Mouse (Mus musculus): ENCODE data around the gene Asic2. TPM values are rescaled to one million over a fixed set of nuclear protein-coding genes. Genes with fewer than 3 reads are reported as not detected.

Gene Asic2
- polyA plus RNA-seq, 1 experiment from 2014 or later, result 3.7 TPM

GRCm38 (mm10) chr11:81584506-81584905 lies 383.8 kb downstream of the Asic2 start:
- no peak overlapping the region for H3K4me3 ChIP-seq (replicated peaks)
- H3K27me3 ChIP-seq, result no peaks in the 10 kb centered on the region
- H3K9me3 ChIP-seq (replicated peaks), result no peaks in the 10 kb centered on the region
- ATAC-seq (replicated peaks; ENCODE audit: low FRiP score), result no peak
- no peaks in the 10 kb centered on the region for H3K36me3 ChIP-seq
- 91% methylated on average over 9 of the region's 9 CpGs for WGBS
- no peak overlapping the region for H3K4me2 ChIP-seq
- no peaks in the 10 kb centered on the region for H3K4me1 ChIP-seq
- no peak overlapping the region for H3K27ac ChIP-seq
- no peak overlapping the region for H3K9ac ChIP-seq

- no peaks in the 10 kb centered on the region for H3K4me1 ChIP-seq
Observed at GRCm38 (mm10) chr11:81583195-81583594, 385.1 kb downstream of the Asic2 start.

GRCm38 (mm10) chr11:81582161-81582560 lies 386.1 kb downstream of the Asic2 start:
- H3K27me3 ChIP-seq, result no peaks in the 10 kb centered on the region
- no peaks in the 10 kb centered on the region for H3K9me3 ChIP-seq (replicated peaks)
- no peak overlapping the region for H3K27ac ChIP-seq

More at GRCm38 (mm10) chr11:81583195-81583594, 385.1 kb downstream of the Asic2 start:
- Histone ChIP-seq H3K9me3 (replicated peaks) (no peaks in the 10 kb centered on the region), H3K4me2 (no peak overlapping the region), H3K27ac (no peak overlapping the region), H3K36me3 (no peaks in the 10 kb centered on the region), H3K4me3 (replicated peaks) (no peak overlapping the region), H3K9ac (no peak overlapping the region), H3K27me3 (no peaks in the 10 kb centered on the region)
- 74% methylated on average over 7 of the region's 7 CpGs for WGBS
- no peak for ATAC-seq (replicated peaks; ENCODE audit: low FRiP score)

GRCm38 (mm10) chr11:81579753-81580152 lies 388.5 kb downstream of the Asic2 start:
- Histone ChIP-seq H3K9me3 (replicated peaks) (no peaks in the 10 kb centered on the region), H3K4me1 (no peaks in the 10 kb centered on the region), H3K4me3 (replicated peaks) (no peak overlapping the region), H3K9ac (no peak overlapping the region), H3K36me3 (no peaks in the 10 kb centered on the region), H3K27ac (no peak overlapping the region), H3K4me2 (no peak overlapping the region), H3K27me3 (no peaks in the 10 kb centered on the region)
- WGBS, result 23% methylated on average over 6 of the region's 6 CpGs
- no peak for ATAC-seq (replicated peaks; ENCODE audit: low FRiP score)

More at GRCm38 (mm10) chr11:81582161-81582560, 386.1 kb downstream of the Asic2 start:
- H3K4me2 ChIP-seq, result no peak overlapping the region
- no peak overlapping the region for H3K4me3 ChIP-seq (replicated peaks)
- H3K9ac ChIP-seq, result no peak overlapping the region
- no peak for ATAC-seq (replicated peaks; ENCODE audit: low FRiP score)
- H3K36me3 ChIP-seq, result no peaks in the 10 kb centered on the region
- H3K4me1 ChIP-seq, result no peaks in the 10 kb centered on the region
- 86% methylated on average over 5 of the region's 5 CpGs for WGBS

- Histone ChIP-seq H3K36me3 (no peaks in the 10 kb centered on the region), H3K4me1 (no peaks in the 10 kb centered on the region), H3K4me3 (replicated peaks) (no peak overlapping the region), H3K27ac (no peak overlapping the region), H3K9me3 (replicated peaks) (no peaks in the 10 kb centered on the region), H3K4me2 (no peak overlapping the region), H3K27me3 (no peaks in the 10 kb centered on the region), H3K9ac (no peak overlapping the region)
- ATAC-seq (replicated peaks; ENCODE audit: low FRiP score), result no peak
- 69% methylated on average over 3 of the region's 3 CpGs for WGBS
Observed at GRCm38 (mm10) chr11:81570406-81570805, 397.9 kb downstream of the Asic2 start.

GRCm38 (mm10) chr11:81564857-81565256 lies 403.4 kb downstream of the Asic2 start:
- 83% methylated on average over 3 of the region's 3 CpGs for WGBS

GRCm38 (mm10) chr11:81560374-81560773 lies 407.9 kb downstream of the Asic2 start:
- Histone ChIP-seq H3K36me3 (no peaks in the 10 kb centered on the region), H3K4me3 (replicated peaks) (no peak overlapping the region), H3K9ac (no peak overlapping the region), H3K4me2 (no peak overlapping the region), H3K27me3 (no peaks in the 10 kb centered on the region), H3K9me3 (replicated peaks) (no peaks in the 10 kb centered on the region), H3K4me1 (no peaks in the 10 kb centered on the region), H3K27ac (no peak overlapping the region)
- ATAC-seq (replicated peaks; ENCODE audit: low FRiP score), result no peak
- WGBS, result 90% methylated on average over 1 of the region's 1 CpGs

More at GRCm38 (mm10) chr11:81564857-81565256, 403.4 kb downstream of the Asic2 start:
- no peak overlapping the region for H3K4me3 ChIP-seq (replicated peaks)
- H3K4me1 ChIP-seq, result no peaks in the 10 kb centered on the region
- H3K36me3 ChIP-seq, result no peaks in the 10 kb centered on the region
- H3K27ac ChIP-seq, result no peak overlapping the region
- no peak overlapping the region for H3K4me2 ChIP-seq
- no peak for ATAC-seq (replicated peaks; ENCODE audit: low FRiP score)
- H3K27me3 ChIP-seq, result no peaks in the 10 kb centered on the region
- H3K9me3 ChIP-seq (replicated peaks), result no peaks in the 10 kb centered on the region
- H3K9ac ChIP-seq, result no peak overlapping the region

- Histone ChIP-seq H3K27ac (no peak overlapping the region), H3K9me3 (replicated peaks) (no peaks in the 10 kb centered on the region), H3K9ac (no peak overlapping the region), H3K4me1 (no peaks in the 10 kb centered on the region), H3K27me3 (no peaks in the 10 kb centered on the region), H3K4me3 (replicated peaks) (no peak overlapping the region), H3K36me3 (no peaks in the 10 kb centered on the region), H3K4me2 (no peak overlapping the region)
- WGBS, result 83% methylated on average over 6 of the region's 6 CpGs
- ATAC-seq (replicated peaks; ENCODE audit: low FRiP score), result no peak
Observed at GRCm38 (mm10) chr11:81543189-81543588, 425.1 kb downstream of the Asic2 start.

- no peaks in the 10 kb centered on the region for H3K36me3 ChIP-seq
- H3K9me3 ChIP-seq (replicated peaks), result no peaks in the 10 kb centered on the region
- 76% methylated on average over 4 of the region's 4 CpGs for WGBS
- no peaks in the 10 kb centered on the region for H3K27me3 ChIP-seq
- H3K4me3 ChIP-seq (replicated peaks), result no peak overlapping the region
- no peak for ATAC-seq (replicated peaks; ENCODE audit: low FRiP score)
- H3K4me2 ChIP-seq, result no peak overlapping the region
- no peak overlapping the region for H3K27ac ChIP-seq
- peaks cover 12% of the 10 kb centered on the region; the same call in 1 of the 2 replicates for H3K4me1 ChIP-seq
- no peak overlapping the region for H3K9ac ChIP-seq
Observed at GRCm38 (mm10) chr11:81535121-81535717, 433.0 kb downstream of the Asic2 start.

GRCm38 (mm10) chr11:81534686-81535085 lies 433.6 kb downstream of the Asic2 start:
- Histone ChIP-seq H3K4me2 (no peak overlapping the region), H3K27me3 (no peaks in the 10 kb centered on the region), H3K4me1 (peaks cover 12% of the 10 kb centered on the region; the same call in 1 of the 2 replicates), H3K27ac (no peak overlapping the region), H3K9me3 (replicated peaks) (no peaks in the 10 kb centered on the region), H3K4me3 (replicated peaks) (no peak overlapping the region), H3K36me3 (no peaks in the 10 kb centered on the region), H3K9ac (no peak overlapping the region)
- 13% methylated on average over 5 of the region's 5 CpGs for WGBS
- no peak for ATAC-seq (replicated peaks; ENCODE audit: low FRiP score)

GRCm38 (mm10) chr11:81531906-81532305 lies 436.4 kb downstream of the Asic2 start:
- ATAC-seq (replicated peaks; ENCODE audit: low FRiP score), result no peak
- H3K4me3 ChIP-seq (replicated peaks), result no peak overlapping the region
- no peaks in the 10 kb centered on the region for H3K36me3 ChIP-seq
- peaks cover 12% of the 10 kb centered on the region; the same call in 1 of the 2 replicates for H3K4me1 ChIP-seq
- no peaks in the 10 kb centered on the region for H3K27me3 ChIP-seq
- no peak overlapping the region for H3K27ac ChIP-seq
- H3K4me2 ChIP-seq, result no peak overlapping the region
- WGBS, result 4% methylated on average over 6 of the region's 6 CpGs
- no peak overlapping the region for H3K9ac ChIP-seq
- no peaks in the 10 kb centered on the region for H3K9me3 ChIP-seq (replicated peaks)

GRCm38 (mm10) chr11:81522927-81523326 lies 445.3 kb downstream of the Asic2 start:
- Histone ChIP-seq H3K4me3 (replicated peaks) (no peak overlapping the region), H3K27me3 (no peaks in the 10 kb centered on the region), H3K36me3 (no peaks in the 10 kb centered on the region), H3K4me1 (peaks cover 4% of the 10 kb centered on the region; the same call in 1 of the 2 replicates), H3K27ac (no peak overlapping the region), H3K9me3 (replicated peaks) (no peaks in the 10 kb centered on the region), H3K4me2 (no peak overlapping the region), H3K9ac (no peak overlapping the region)
- ATAC-seq (replicated peaks; ENCODE audit: low FRiP score), result no peak
- 63% methylated on average over 1 of the region's 1 CpGs for WGBS

- Histone ChIP-seq H3K36me3 (no peaks in the 10 kb centered on the region), H3K27ac (no peak overlapping the region), H3K27me3 (no peaks in the 10 kb centered on the region), H3K9me3 (replicated peaks) (no peaks in the 10 kb centered on the region), H3K4me1 (peaks cover 5% of the 10 kb centered on the region; the same call in 1 of the 2 replicates), H3K4me3 (replicated peaks) (no peak overlapping the region), H3K9ac (no peak overlapping the region), H3K4me2 (no peak overlapping the region)
- ATAC-seq (replicated peaks; ENCODE audit: low FRiP score), result no peak
- 84% methylated on average over 4 of the region's 4 CpGs for WGBS
Observed at GRCm38 (mm10) chr11:81521881-81522280, 446.4 kb downstream of the Asic2 start.
